Mouse (Mus musculus): ENCODE results near the gene Mpz.

The Mpz gene

GRCm38 (mm10) chr1:171189476-171190114, 39.1 kb downstream of the Mpz start:
- DNase-seq: peak in 1 of 2 experiments; percentile 6

GRCm38 (mm10) chr1:171190832-171191231, 40.3 kb downstream of the Mpz start:
- no peak for DNase-seq

- DNase-seq: no peak
These were observed 41.8 kb downstream of the Mpz start for GRCm38 (mm10) chr1:171192283-171192682.

- DNase-seq: no peak
These were observed 42.8 kb downstream of the Mpz start for GRCm38 (mm10) chr1:171193093-171193840.

- DNase-seq: no peak
These were observed 43.7 kb downstream of the Mpz start for GRCm38 (mm10) chr1:171193911-171194830.

GRCm38 (mm10) chr1:171195046-171195822, 44.7 kb downstream of the Mpz start:
- DNase-seq: no peak

GRCm38 (mm10) chr1:171195887-171196397, 45.4 kb downstream of the Mpz start, which contains the start of gene Pcp4l1:
Gene Pcp4l1 (minus strand): TSS chr1:171196268.
- peak; percentile 66 to 68 for DNase-seq

GRCm38 (mm10) chr1:171199532-171199931, 49.0 kb downstream of the Mpz start:
- no peak for DNase-seq

- no peak for DNase-seq
These were observed 50.3 kb downstream of the Mpz start for GRCm38 (mm10) chr1:171200769-171201168.

GRCm38 (mm10) chr1:171203471-171204248, 53.1 kb downstream of the Mpz start:
- DNase-seq: no peak

GRCm38 (mm10) chr1:171204249-171204644, 53.7 kb downstream of the Mpz start:
- DNase-seq: no peak

GRCm38 (mm10) chr1:171205704-171206493, 55.4 kb downstream of the Mpz start:
- DNase-seq: no peak

- no peak for DNase-seq
These were observed 58.9 kb downstream of the Mpz start for GRCm38 (mm10) chr1:171209409-171209808.

All from cerebellum, postnatal 14 days (tissue).